Mouse (Mus musculus) bone marrow macrophage, adult 2 months (primary cell): Measurements from ENCODE around the gene Kif21b. TPM values are rescaled to one million over a fixed set of nuclear protein-coding genes. Genes with fewer than 3 reads are reported as not detected.

Experiments used
- H3K27ac ChIP-seq: 2 replicates; pipeline ENCODE4 v1.5.1; 2012; ENCODE audit warnings: low read depth, low read length; ENCODE audit not compliant: insufficient read depth
- H3K4me1 ChIP-seq: 2 replicates; pipeline ENCODE4 v1.6.1; 2012; ENCODE audit warnings: low read length; ENCODE audit not compliant: control insufficient read depth, insufficient read depth
- H3K4me3 ChIP-seq: 2 replicates; pipeline ENCODE4 v1.5.1; 2012; ENCODE audit warnings: mild to moderate bottlenecking, low read length, moderate library complexity; ENCODE audit not compliant: insufficient read depth
- CTCF ChIP-seq: IDR thresholded peaks from 2 replicates; pipeline ENCODE4 v1.5.1; 2012; ENCODE audit warnings: low read depth, mild to moderate bottlenecking, low read length, moderate library complexity
- POLR2A ChIP-seq: IDR thresholded peaks from 2 replicates; pipeline ENCODE4 v1.6.1; 2012; ENCODE audit warnings: mild to moderate bottlenecking, low read depth, low read length, borderline replicate concordance
- polyA plus RNA-seq: library from polyadenylated mRNA; stranded (reverse); fragments of >200 nt; gene quantifications from 2 replicates; pipeline ENCODE4 v1.2.4, GENCODE M21; 2012; ENCODE audit not compliant: missing spikeins, insufficient read depth, insufficient read length

Kif21b gene
- polyA plus RNA-seq, 1 experiment = 17.9 TPM

DNA sequence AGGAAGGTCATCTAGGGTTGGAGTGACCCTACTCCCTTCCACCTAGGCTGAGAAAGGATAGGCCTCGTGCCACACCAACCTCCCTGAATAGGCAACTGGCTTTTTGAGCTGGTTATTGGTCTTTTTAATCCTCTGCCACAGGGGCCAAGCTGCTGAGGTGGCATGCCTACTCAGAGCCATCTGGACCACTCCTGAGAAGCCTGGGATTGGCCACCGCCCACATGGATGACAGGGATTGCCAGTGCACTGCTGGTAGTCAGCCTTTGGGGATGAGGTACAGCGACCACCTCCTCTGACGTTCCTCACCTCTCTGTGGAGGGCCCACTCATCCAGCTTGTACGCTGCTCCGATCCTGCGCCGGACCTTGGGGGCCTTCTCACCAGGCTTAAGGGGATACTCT lies 94.7 kb downstream of the Kif21b start:
- H3K4me1 ChIP-seq = no peaks in the 10 kb centered on the region
- no peak overlapping the region for H3K27ac ChIP-seq
- no peak for TF ChIP-seq POLR2A
- TF ChIP-seq CTCF = no peak
- H3K4me3 ChIP-seq = no peak overlapping the region

- Histone ChIP-seq H3K27ac (no peak overlapping the region), H3K4me1 (no peaks in the 10 kb centered on the region), H3K4me3 (no peak overlapping the region)
- TF ChIP-seq POLR2A (no peak), CTCF (no peak)
Measured at GRCm38 (mm10) chr1:136226626-136227025, 95.4 kb downstream of the Kif21b start.

Other genes with a start within 250 kb of the Kif21b start
- gene Pkp1, start 212.2 kb upstream of the Kif21b start, polyA plus RNA-seq = not detected in 2 replicates
- gene Igfn1, start 125.0 kb upstream of the Kif21b start, polyA plus RNA-seq = not detected in 2 replicates
- 18.2 and 19.9 TPM in 2 replicates for gene Tmem9, start 123.2 kb upstream of the Kif21b start, polyA plus RNA-seq
- not detected in 2 replicates for gene Ascl5, start 80.6 kb upstream of the Kif21b start, polyA plus RNA-seq
- gene Cacna1s, start 78.6 kb upstream of the Kif21b start, polyA plus RNA-seq = not detected in 2 replicates
- gene Mroh3, start 81.4 kb downstream of the Kif21b start, polyA plus RNA-seq = not detected in 2 replicates
- not detected in 2 replicates for gene Inava, start 102.9 kb downstream of the Kif21b start, polyA plus RNA-seq
- not detected in 2 replicates for gene Gpr25, start 129.5 kb downstream of the Kif21b start, polyA plus RNA-seq
- 18.1 and 21.2 TPM in 2 replicates for gene Camsap2, start 214.7 kb downstream of the Kif21b start, polyA plus RNA-seq